18 mouse cellular contexts compared by ENCODE assay signal in the genomic region with DNA sequence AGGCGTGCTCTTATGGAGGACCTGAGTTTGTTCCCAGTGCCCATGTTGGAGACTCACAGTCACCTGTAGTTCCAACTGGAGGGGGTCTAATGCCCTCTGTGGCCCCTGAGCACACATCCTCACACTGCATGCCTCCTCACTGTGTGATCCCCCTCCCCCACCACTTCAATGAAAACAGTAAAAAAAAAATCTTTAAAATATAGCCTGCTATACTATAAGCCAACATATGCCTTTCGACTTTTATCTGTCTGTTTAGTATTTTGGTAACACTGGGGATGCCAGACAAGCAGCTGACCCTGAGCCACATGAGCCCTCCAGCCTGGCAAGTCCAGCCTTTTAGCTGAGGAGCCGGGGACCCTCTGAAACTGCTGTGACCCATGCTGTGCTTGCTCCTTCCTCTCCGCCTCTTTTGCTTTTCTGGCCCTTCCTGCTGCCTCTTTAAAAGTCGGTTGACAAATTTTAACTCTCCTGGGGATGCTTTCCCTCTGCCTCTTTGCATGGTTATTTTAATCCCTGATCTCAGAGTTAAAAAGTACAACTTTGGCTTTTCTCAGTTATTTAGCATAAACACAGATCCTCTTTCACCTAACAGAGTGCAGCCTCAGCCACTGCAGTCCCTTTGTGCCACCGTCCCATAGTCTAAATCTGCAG. TPM values are rescaled to one million over a fixed set of nuclear protein-coding genes. Genes with fewer than 3 reads are reported as not detected.
"Had no signal": no experiment of that assay in that cellular context is flagged by ENCODE, and none has a peak within 500 bp of the region (broad histone marks: within the 10 kb centered on the region; RNA-seq: fewer than 3 reads in every experiment).

No protein-coding gene starts in this region.

- H3K4me2 ChIP-seq: neural tube, embryonic 13.5 days; neural tube, embryonic 15.5 days; stomach, embryonic 15.5 days had no signal

- H3K36me3 ChIP-seq: neural tube, embryonic 13.5 days; neural tube, embryonic 15.5 days; stomach, embryonic 15.5 days had no signal

- H3K27me3 ChIP-seq: neural tube, embryonic 15.5 days; stomach, embryonic 15.5 days had no signal

- H3K9ac ChIP-seq: neural tube, embryonic 13.5 days; neural tube, embryonic 15.5 days; stomach, embryonic 15.5 days had no signal

- H3K4me3 ChIP-seq: neural tube, embryonic 13.5 days; neural tube, embryonic 15.5 days; stomach, embryonic 15.5 days had no signal

- H3K9me3 ChIP-seq: neural tube, embryonic 13.5 days; neural tube, embryonic 15.5 days; stomach, embryonic 15.5 days had no signal

- H3K4me1 ChIP-seq: stomach, embryonic 15.5 days had no signal

- H3K27ac ChIP-seq: neural tube, embryonic 13.5 days; neural tube, embryonic 15.5 days; stomach, embryonic 15.5 days; stomach, postnatal 0 days had no signal

- DNase-seq: retina, postnatal 1 day; right cerebral cortex, adult 18-20 months; right cerebral cortex, postnatal 14 days; right cerebral cortex, postnatal 25 days; right cerebral cortex, postnatal 4 days; spleen, adult 18-20 months; thymus, adult 18-20 months; thymus, adult 2 months; thymus, postnatal 14 days; thymus, postnatal 25 days; thymus, postnatal 36 days; thymus, postnatal 4 days had no signal

RNA-seq across cellular contexts. Expression of gene Cfap46, which starts 18.2 kb away (rescaled TPM):
- total RNA-seq: neutrophil, adult 5-6 weeks had no signal
- polyA plus RNA-seq: small intestine, adult 2 months had no signal
